1 mouse cellular context compared by ENCODE assay signal in the genomic region with DNA sequence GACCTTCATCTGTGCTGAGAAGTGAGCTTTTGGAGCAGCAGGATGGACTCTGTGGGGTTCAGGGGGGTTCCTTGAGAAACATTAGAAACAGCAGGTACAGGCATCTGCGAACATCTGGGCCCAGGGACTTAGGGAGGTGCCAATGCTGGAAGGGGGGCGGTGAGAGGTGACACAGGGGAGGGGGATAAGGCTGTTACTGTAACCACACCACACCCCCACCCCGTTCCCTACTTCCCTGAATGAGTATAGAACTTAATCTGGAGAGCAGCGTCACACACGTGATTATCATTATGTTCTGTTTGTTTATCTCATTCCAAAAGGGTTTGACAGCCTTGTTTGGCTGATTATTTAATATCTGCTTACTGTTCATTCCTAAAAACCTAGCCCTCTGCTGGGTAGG.
TF ChIP-seq lines count a peak whose summit lies in the region.

No protein-coding gene starts in this region.

TF ChIP-seq in MEL, 35 proteins besides CTCF, POLR2A, EP300 and RAD21 (continued from another document):
- no peak for TF ChIP-seq SMC3 (IDR thresholded peaks at IDR 0.05; ENCODE audit: low read depth, low read length)
- no peak for TF ChIP-seq CHD2 (IDR thresholded peaks at IDR 0.05; ENCODE audit: low read length)
- TF ChIP-seq MAFK (IDR thresholded peaks at IDR 0.05; ENCODE audit: borderline replicate concordance, low read depth, low read length), result no peak
- no peak for TF ChIP-seq USF2 (IDR thresholded peaks at IDR 0.05; ENCODE audit: borderline replicate concordance in 1 of 2, insufficient read depth in 1 of 2, low read depth in 1 of 2, low read length in 2 of 2)
- no peak for TF ChIP-seq MXI1 (IDR thresholded peaks at IDR 0.05; ENCODE audit: low read depth, low read length)
- no peak for TF ChIP-seq TAL1 (IDR thresholded peaks at IDR 0.05; ENCODE audit: low read length)
